Mouse (Mus musculus) lung, embryonic 15.5 days (tissue): ENCODE data around the gene Pgls. TPM values are rescaled to one million over a fixed set of nuclear protein-coding genes. Genes with fewer than 3 reads are reported as not detected.

ENCODE experiments used
- ATAC-seq: fragments of 200-750 bp; cut with Nextera tagmentation; 2 replicates; pipeline ENCODE4 v1.8.0; 2017; ENCODE audit warnings: moderate number of reproducible peaks, borderline replicate concordance; ENCODE audit not compliant: low FRiP score, low TSS enrichment; ENCODE audit errors: extremely low read depth
- H3K27ac ChIP-seq: fragments of 300-500 bp; sonication (generic); 2 replicates; pipeline ENCODE4 v1.5.1; 2015; ENCODE audit warnings: moderate library complexity, mild to moderate bottlenecking, inconsistent platforms
- H3K27me3 ChIP-seq: fragments of 300-500 bp; sonication (generic); 2 replicates; pipeline ENCODE4 v1.6.1; 2015; ENCODE audit warnings: inconsistent platforms
- H3K36me3 ChIP-seq: fragments of 300-500 bp; sonication (generic); 2 replicates; pipeline ENCODE4 v1.6.1; 2015; ENCODE audit warnings: inconsistent platforms
- H3K4me1 ChIP-seq: fragments of 300-500 bp; sonication (generic); 2 replicates; pipeline ENCODE4 v1.6.1; 2015; ENCODE audit warnings: inconsistent platforms
- H3K4me2 ChIP-seq: fragments of 300-500 bp; sonication (generic); 2 replicates; pipeline ENCODE4 v1.6.1; 2015; ENCODE audit warnings: inconsistent platforms, mild to moderate bottlenecking, moderate library complexity
- H3K4me3 ChIP-seq: fragments of 300-500 bp; sonication (generic); 2 replicates; pipeline ENCODE4 v1.5.1; 2015; ENCODE audit warnings: mild to moderate bottlenecking, inconsistent platforms
- H3K9ac ChIP-seq: fragments of 300-500 bp; sonication (generic); 2 replicates; pipeline ENCODE4 v1.6.1; 2015; ENCODE audit warnings: inconsistent platforms
- H3K9me3 ChIP-seq: fragments of 300-500 bp; sonication (generic); 2 replicates; pipeline ENCODE4 v1.6.1; 2016; ENCODE audit warnings: inconsistent platforms
- WGBS: fragments of 180-500 bp; shearing (Covaris S2); methylation state at CpG from one replicate; pipeline ENCODE4 v1.1.7; 2015; 5-methylcytosine and 5-hydroxymethylcytosine counted together
- polyA plus RNA-seq: library from polyadenylated mRNA; unstranded; fragments of >200 nt; fragmentation: Nextera tagmentation; extraction: Ambion mirVana; gene quantifications from 2 replicates; pipeline ENCODE4 v1.2.1, GENCODE M21; 2015

Pgls gene
- polyA plus RNA-seq, 1 experiment from 2014 or later, result 228 TPM

- H3K4me3 ChIP-seq, result no peak overlapping the region
- WGBS, result 52% methylated on average over 7 of the region's 7 CpGs
- H3K4me1 ChIP-seq, result peaks cover 16% of the 10 kb centered on the region
- H3K27ac ChIP-seq, result no peak overlapping the region
- H3K36me3 ChIP-seq, result no peaks in the 10 kb centered on the region
- H3K9ac ChIP-seq, result no peak overlapping the region
- no peaks in the 10 kb centered on the region for H3K9me3 ChIP-seq
- peaks cover 17% of the 10 kb centered on the region for H3K27me3 ChIP-seq
- ATAC-seq, result no peak
- H3K4me2 ChIP-seq, result no peak overlapping the region
Observed at GRCm38 (mm10) chr8:71604021-71604420, 12.0 kb downstream of the Pgls start.

- Histone ChIP-seq H3K27me3 (no peaks in the 10 kb centered on the region), H3K4me3 (peak within 1 kb of the TSS; percentile 61), H3K4me1 (peaks cover 21% of the 10 kb centered on the region), H3K27ac (peak within 1 kb of the TSS; percentile 86), H3K9ac (peak within 1 kb of the TSS; percentile 63), H3K36me3 (peaks cover 14% of the 10 kb centered on the region), H3K9me3 (no peaks in the 10 kb centered on the region), H3K4me2 (peak within 1 kb of the TSS; percentile 78)
- under 1% methylated on average over 69 of the region's 82 CpGs for WGBS
- peak; percentile 99 for ATAC-seq
Observed at GRCm38 (mm10) chr8:71610822-71611651, 19.1 kb downstream of the Pgls start, which contains the start of gene Colgalt1. TSS of gene Colgalt1 (plus strand) at chr8:71610998.

GRCm38 (mm10) chr8:71612141-71612540 is 20.2 kb downstream of the Pgls start:
- no peaks in the 10 kb centered on the region for H3K9me3 ChIP-seq
- peak overlapping the region; percentile 63 for H3K9ac ChIP-seq
- peak overlapping the region; percentile 61 for H3K4me3 ChIP-seq
- no peak for ATAC-seq
- peaks cover 23% of the 10 kb centered on the region for H3K36me3 ChIP-seq
- 20% methylated on average over 5 of the region's 5 CpGs for WGBS
- H3K27me3 ChIP-seq, result no peaks in the 10 kb centered on the region
- no peak overlapping the region for H3K27ac ChIP-seq
- H3K4me2 ChIP-seq, result peak overlapping the region; percentile 78
- peaks cover 21% of the 10 kb centered on the region for H3K4me1 ChIP-seq

GRCm38 (mm10) chr8:71613418-71613817 is 21.4 kb downstream of the Pgls start:
- Histone ChIP-seq H3K9ac (no peak overlapping the region), H3K27ac (no peak overlapping the region), H3K27me3 (no peaks in the 10 kb centered on the region), H3K9me3 (no peaks in the 10 kb centered on the region), H3K36me3 (peaks cover 36% of the 10 kb centered on the region), H3K4me2 (no peak overlapping the region), H3K4me3 (no peak overlapping the region), H3K4me1 (peaks cover 21% of the 10 kb centered on the region)
- WGBS, result 32% methylated on average over 4 of the region's 4 CpGs
- no peak for ATAC-seq

- Histone ChIP-seq H3K27me3 (no peaks in the 10 kb centered on the region), H3K9ac (no peak overlapping the region), H3K4me3 (no peak overlapping the region), H3K4me2 (no peak overlapping the region), H3K36me3 (peaks cover 79% of the 10 kb centered on the region), H3K27ac (no peak overlapping the region), H3K4me1 (no peaks in the 10 kb centered on the region), H3K9me3 (peaks cover 5% of the 10 kb centered on the region; the same call in 1 of the 2 replicates)
- ATAC-seq, result no peak
- 96% methylated on average over 2 of the region's 2 CpGs for WGBS
Observed at GRCm38 (mm10) chr8:71619786-71620185, 27.8 kb downstream of the Pgls start.

- no peak overlapping the region for H3K4me2 ChIP-seq
- H3K36me3 ChIP-seq, result peaks cover 41% of the 10 kb centered on the region
- no peak overlapping the region for H3K9ac ChIP-seq
- no peak overlapping the region for H3K27ac ChIP-seq
- peaks cover 5% of the 10 kb centered on the region; the same call in 1 of the 2 replicates for H3K9me3 ChIP-seq
- peaks cover 2% of the 10 kb centered on the region for H3K27me3 ChIP-seq
- H3K4me1 ChIP-seq, result peaks cover 30% of the 10 kb centered on the region
- no peak for ATAC-seq
- no peak overlapping the region for H3K4me3 ChIP-seq
- WGBS, result 83% methylated on average over 1 of the region's 1 CpGs
Observed at GRCm38 (mm10) chr8:71625088-71625487, 33.1 kb downstream of the Pgls start.

GRCm38 (mm10) chr8:71626753-71627152 is 34.8 kb downstream of the Pgls start:
- Histone ChIP-seq H3K27ac (peak overlapping the region; percentile 72), H3K4me1 (peaks cover 30% of the 10 kb centered on the region), H3K9me3 (peaks cover 5% of the 10 kb centered on the region; the same call in 1 of the 2 replicates), H3K4me2 (no peak overlapping the region), H3K9ac (no peak overlapping the region), H3K36me3 (peaks cover 27% of the 10 kb centered on the region), H3K4me3 (no peak overlapping the region), H3K27me3 (peaks cover 10% of the 10 kb centered on the region)
- 84% methylated on average over 9 of the region's 9 CpGs for WGBS
- ATAC-seq, result no peak

GRCm38 (mm10) chr8:71627265-71628099 is 35.5 kb downstream of the Pgls start:
- 0 out of 2 replicates have a peak overlapping the region, but pooled peaks have one; percentile 97 for H3K4me2 ChIP-seq
- peaks cover 20% of the 10 kb centered on the region for H3K36me3 ChIP-seq
- H3K27me3 ChIP-seq, result peaks cover 10% of the 10 kb centered on the region
- peaks cover 4% of the 10 kb centered on the region; the same call in 1 of the 2 replicates for H3K9me3 ChIP-seq
- 41% methylated on average over 9 of the region's 9 CpGs for WGBS
- ATAC-seq, result no peak
- H3K9ac ChIP-seq, result no peak overlapping the region
- H3K4me1 ChIP-seq, result peaks cover 30% of the 10 kb centered on the region
- peak overlapping the region; percentile 72 for H3K27ac ChIP-seq
- H3K4me3 ChIP-seq, result no peak overlapping the region

- 6% methylated on average over 16 of the region's 16 CpGs for WGBS
- H3K27ac ChIP-seq, result peak overlapping the region; percentile 72
Observed at GRCm38 (mm10) chr8:71628396-71629095, 36.6 kb downstream of the Pgls start.

GRCm38 (mm10) chr8:71629096-71629697 is 37.2 kb downstream of the Pgls start:
- H3K9me3 ChIP-seq, result no peaks in the 10 kb centered on the region
- peaks cover 32% of the 10 kb centered on the region for H3K4me1 ChIP-seq
- peak overlapping the region; percentile 58 for H3K4me3 ChIP-seq
- peak overlapping the region; percentile 72 for H3K27ac ChIP-seq
- ATAC-seq, result peak; percentile 83
- H3K4me2 ChIP-seq, result peak overlapping the region; percentile 97
- H3K9ac ChIP-seq, result peak overlapping the region; percentile 60
- H3K27me3 ChIP-seq, result peaks cover 25% of the 10 kb centered on the region
- whole genome bisulfite sequencing, result under 1% methylated on average over 55 of the region's 55 CpGs
- H3K36me3 ChIP-seq, result peaks cover 3% of the 10 kb centered on the region; the same call in 1 of the 2 replicates

More at GRCm38 (mm10) chr8:71628396-71629095, 36.6 kb downstream of the Pgls start:
- Histone ChIP-seq H3K9me3 (no peaks in the 10 kb centered on the region), H3K4me3 (peak overlapping the region; percentile 58), H3K4me2 (peak overlapping the region; percentile 97), H3K27me3 (peaks cover 18% of the 10 kb centered on the region), H3K4me1 (peaks cover 30% of the 10 kb centered on the region), H3K36me3 (peaks cover 10% of the 10 kb centered on the region), H3K9ac (peak overlapping the region; percentile 60)
- no peak for ATAC-seq

GRCm38 (mm10) chr8:71629781-71630212 is 37.8 kb downstream of the Pgls start:
- H3K4me1 ChIP-seq, result peaks cover 38% of the 10 kb centered on the region
- peak overlapping the region; percentile 58 for H3K4me3 ChIP-seq
- H3K9me3 ChIP-seq, result no peaks in the 10 kb centered on the region
- WGBS, result 3% methylated on average over 25 of the region's 25 CpGs
- H3K36me3 ChIP-seq, result peaks cover 2% of the 10 kb centered on the region; the same call in 1 of the 2 replicates
- ATAC-seq, result peak; percentile 43
- H3K9ac ChIP-seq, result peak overlapping the region; percentile 60
- H3K27me3 ChIP-seq, result peaks cover 30% of the 10 kb centered on the region
- peak overlapping the region; percentile 72; the same call in 1 of the 2 replicates for H3K27ac ChIP-seq
- H3K4me2 ChIP-seq, result peak overlapping the region; percentile 97
